Mouse (Mus musculus) gastrocnemius, postnatal 25 days (tissue): Measurements from ENCODE around the gene 1110008L16Rik. TPM values are rescaled to one million over a fixed set of nuclear protein-coding genes. Genes with fewer than 3 reads are reported as not detected.
"Not testable (repeated sequence)": the region's sequence is repeated elsewhere in the genome, so short reads cannot be mapped to it uniquely, and the experiment has no call there.

Experiments used
- DNase-seq: peaks from one replicate; pipeline ENCODE4 v3.0.0; 2022
- long read RNA-seq, 2 experiments: library from polyadenylated mRNA; stranded (forward); transcript quantifications; one replicate each; pipeline ENCODE4 v2.0.0; 2021
- total RNA-seq, 2 experiments: library from RNA; stranded (reverse); gene quantifications; 1 replicate in 1 of 2; 2 replicates in 1 of 2; pipeline ENCODE4 v1.2.3; 2021

Gene 1110008L16Rik
- total RNA-seq, result 1 to 10 TPM; 8.7 to 8.9 TPM
- long read RNA-seq, experiment 1, transcript 1110008L16Rik-201 (7 exons, 3,122 nt), result major isoform, 9 of 9 reads
- long read RNA-seq, experiment 1, partial matches to known transcripts, result 0 of 9 reads
- long read RNA-seq, experiment 1, other reads (novel, unspliced or antisense), result 0 of 9 reads
- long read RNA-seq, experiment 2, transcript 1110008L16Rik-201 (7 exons, 3,122 nt), result major isoform, 10 of 14 reads
- long read RNA-seq, experiment 2, partial matches to known transcripts, result 2 of 14 reads
- long read RNA-seq, experiment 2, other reads (novel, unspliced or antisense), result 2 of 14 reads

DNA sequence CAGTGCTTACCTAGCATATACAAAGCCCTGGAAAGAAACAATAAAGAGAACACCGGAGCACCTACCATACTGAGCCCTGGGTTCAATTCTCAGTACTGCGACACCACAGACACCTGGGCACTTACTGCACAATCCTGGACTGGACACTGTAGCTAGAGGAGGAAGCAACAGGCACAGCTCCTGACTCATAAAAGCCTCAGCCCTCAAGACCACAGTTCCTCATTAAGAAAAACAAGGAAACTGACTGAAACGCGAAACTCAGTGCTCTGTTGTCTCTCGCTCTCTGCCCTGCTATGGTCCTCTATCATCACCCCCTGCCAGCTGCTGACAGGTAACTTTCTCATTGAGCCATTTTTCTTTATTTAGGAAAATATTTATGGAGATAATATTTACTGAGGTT lies at the start of gene 1110008L16Rik:
Gene 1110008L16Rik (plus strand): TSS at position 242 of the 400 bp plus-strand sequence.
- DNase-seq, result no peak

DNA sequence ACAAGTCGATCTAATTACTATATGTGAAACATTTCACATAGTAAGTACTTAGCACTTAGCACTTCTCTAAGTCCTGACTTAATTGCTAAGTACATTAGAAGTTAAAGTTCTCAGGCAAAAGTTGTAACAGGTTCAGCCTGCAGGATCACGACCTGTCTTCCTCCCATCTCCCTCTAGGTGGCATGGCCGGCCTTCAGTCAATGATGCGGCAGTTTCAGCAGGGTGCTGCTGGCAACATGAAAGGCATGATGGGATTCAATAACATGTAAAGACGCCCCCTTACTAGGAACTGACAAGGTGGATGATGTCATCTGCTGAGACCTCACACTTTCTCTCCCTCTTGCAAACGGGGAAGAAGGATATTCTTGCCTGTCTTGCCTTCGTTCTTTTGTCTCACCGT lies 37.4 kb upstream of the 1110008L16Rik start:
- not testable (repeated sequence) for DNase-seq

DNA sequence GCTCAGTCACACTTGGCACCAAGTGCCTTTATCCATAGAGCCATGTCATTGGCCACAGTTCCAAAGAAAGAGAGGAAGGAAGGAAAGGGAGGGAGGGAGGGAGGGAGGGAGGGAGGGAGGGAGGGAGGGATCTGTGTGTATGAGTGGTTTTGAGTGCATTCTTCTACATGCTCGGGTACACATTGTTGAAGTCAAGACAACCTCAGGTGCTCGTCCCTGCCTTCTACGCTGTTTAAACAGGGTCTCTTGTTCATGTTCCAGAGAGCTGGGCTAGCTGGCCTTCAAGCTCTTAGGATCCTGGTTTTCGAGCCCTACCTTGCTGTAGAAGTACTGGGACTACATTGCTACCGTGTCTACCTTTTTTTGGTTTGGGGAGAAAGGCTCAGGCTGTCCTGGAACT lies 36.0 kb upstream of the 1110008L16Rik start:
- not testable (repeated sequence) for DNase-seq

DNA sequence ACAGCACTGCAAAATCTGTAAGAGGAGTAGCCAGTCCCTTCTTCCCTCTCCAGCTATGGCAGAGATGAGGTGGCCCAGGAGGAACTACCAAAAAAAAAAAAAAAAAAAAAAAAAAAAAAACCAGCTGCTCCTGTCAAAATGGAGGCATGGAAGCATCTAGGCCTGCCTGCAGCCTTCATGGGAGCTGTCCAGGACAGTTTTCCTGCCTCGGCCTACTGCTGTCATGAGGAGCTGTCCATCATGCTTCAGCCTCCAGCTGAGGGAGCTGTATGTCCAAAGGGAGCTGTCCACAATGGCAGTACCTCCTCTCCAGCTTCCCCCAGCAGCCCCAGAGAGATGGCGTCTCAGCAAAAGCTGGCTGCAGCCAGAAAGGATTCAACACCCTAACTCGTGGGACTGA lies 27.1 kb upstream of the 1110008L16Rik start:
- DNase-seq, result no peak

DNA sequence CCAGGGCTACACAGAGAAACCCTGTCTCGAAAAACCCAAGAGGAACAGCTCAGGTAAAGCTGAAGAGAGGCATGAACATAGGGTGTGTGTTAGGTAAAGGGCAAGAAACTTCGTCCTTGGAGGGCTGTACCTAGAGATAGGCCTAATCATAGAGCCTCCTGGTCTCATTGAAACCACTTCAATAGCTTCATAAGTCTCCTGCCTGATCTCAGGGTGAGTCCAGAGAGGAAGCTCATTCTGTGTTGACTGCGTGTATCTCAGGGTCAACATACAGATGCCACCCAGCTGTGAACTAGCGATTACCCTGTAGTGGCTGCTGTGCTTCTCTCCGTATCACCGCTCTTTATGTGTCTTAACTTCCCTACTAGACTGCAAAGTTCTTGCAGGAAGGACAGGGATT lies 21.8 kb upstream of the 1110008L16Rik start:
- DNase-seq, result not testable (repeated sequence)

DNA sequence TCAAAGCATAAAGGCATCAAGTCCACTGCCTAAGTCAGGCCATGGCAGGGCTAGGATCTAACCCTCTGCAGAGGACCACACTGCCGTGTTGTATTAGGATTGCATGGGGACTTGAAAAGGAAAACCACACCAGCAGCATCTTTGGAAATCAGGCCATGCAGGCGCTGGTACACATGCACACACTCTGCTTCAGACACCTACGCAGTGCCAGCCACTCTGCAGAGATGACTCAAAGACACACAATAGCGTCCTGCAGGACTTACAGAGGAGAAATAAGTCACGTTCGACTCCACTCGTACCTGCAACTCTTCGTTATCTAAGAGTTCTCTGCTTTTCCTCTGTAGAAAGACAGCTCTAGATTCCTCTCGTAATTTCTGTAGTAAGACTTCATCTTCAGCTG lies 1.3 kb upstream of the 1110008L16Rik start:
- no peak for DNase-seq

DNA sequence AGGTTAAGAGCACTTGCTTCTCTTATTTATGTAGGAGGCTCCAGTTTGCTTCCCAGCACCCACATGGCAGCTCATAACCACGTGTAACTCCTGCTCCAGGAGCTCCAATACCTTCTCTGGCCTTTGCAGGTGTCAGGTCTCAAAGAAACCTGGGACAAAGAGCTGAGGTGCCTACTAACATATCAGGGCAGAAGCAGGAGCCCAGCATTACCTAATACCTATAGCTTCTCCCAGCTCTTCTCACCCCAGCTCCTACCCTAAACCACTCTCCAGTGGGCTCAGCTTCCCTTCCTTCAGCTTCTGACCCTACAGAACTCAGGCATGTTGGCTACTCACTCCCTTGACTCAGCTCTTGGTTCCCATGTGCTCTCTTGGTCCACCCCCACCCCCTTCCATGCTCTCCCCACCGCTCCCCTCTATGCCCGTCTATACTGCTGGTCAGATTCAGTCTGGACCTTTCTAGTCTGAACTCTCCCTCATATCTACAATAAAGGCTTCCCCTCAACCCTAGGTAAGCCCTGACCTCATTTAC lies 1.5 kb downstream of the 1110008L16Rik start:
- no peak for DNase-seq

DNA sequence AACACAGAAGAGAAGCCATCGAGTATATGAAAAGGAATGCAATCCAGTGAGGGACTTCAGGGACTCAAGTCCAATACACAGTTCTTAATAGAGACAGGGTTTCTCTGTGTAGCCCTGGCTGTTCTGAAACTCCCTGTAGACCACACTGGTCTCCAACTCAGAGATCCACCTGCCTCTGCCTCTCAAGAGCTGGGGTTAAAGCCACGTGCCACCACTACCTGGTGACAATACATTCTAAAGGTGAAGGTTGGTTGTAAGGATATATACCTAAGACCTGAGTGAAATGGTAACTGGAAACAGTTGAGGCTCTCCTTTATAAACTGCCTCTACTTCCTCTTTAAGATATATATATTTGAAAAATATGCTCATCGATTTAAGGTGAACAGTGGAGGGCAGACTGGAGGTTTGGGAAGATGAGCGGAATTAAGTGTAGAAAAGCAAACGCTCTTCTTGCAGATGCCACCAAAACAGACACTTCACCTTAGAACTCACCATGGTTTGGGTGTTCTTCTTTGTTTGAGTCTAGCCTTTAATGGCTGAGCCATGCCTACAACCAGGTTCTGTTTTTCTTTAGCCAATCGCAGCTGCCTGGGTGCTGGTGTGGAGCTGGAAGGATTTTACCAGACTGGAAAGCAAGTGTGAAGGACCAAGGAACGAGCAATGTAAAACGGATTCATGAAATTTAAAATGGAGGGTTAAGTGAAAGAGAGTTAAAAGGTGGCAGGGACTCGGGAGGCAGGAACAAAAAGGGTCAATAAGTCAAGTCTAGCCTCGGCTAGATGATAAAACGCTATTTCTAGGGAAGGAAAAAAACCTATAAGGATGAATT lies 2.3 kb downstream of the 1110008L16Rik start:
- no peak for DNase-seq

DNA sequence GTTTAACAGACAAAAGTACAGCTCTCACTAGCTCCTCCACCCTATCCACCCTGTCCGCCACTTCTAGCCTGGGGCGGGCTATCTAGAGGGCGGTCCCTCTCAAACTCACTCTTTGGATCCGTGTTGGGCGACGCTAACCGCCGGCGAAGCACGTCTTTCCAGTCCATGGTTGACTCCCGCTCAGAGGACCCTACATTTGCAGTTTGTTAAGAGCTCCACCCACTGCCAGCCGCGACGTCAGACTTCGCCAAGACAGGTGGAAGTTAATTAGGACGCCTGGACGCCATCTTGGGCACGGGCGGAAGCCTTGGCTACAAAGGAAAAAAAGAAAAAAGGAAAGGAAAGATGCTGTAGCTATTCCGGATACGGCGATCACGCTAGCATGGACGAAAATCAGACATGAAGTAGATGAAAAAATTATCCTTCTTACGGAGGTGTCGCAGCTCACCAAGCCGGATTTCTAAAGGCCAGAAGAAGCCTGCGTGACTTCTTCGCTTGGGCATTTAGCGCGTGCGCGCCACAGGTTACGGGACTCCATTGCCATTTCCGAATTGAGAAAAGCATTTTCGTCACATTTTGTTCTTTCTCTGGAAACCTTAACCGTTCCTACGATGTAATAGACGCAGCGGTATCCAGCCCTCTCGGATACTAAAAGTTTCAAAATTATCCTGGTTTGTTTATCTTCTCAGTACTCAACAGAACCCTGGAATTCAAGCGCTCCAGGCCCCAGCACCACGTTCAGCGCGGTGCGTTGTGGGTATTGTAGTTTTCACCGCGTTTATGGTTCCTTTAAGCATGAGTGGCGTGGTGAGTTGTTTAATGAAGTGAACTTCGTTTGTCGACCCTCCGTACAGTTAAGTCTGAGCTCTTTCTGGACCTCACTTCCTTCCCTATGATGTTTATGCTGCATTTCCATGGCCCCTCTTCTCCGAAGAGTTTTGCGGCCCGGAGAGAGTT lies 3.4 kb downstream of the 1110008L16Rik start, which contains the start of gene Ppp2r3c:
Gene Ppp2r3c (minus strand): TSS at position 514 of the 957 bp plus-strand sequence.
- DNase-seq, result peak; percentile 88

DNA sequence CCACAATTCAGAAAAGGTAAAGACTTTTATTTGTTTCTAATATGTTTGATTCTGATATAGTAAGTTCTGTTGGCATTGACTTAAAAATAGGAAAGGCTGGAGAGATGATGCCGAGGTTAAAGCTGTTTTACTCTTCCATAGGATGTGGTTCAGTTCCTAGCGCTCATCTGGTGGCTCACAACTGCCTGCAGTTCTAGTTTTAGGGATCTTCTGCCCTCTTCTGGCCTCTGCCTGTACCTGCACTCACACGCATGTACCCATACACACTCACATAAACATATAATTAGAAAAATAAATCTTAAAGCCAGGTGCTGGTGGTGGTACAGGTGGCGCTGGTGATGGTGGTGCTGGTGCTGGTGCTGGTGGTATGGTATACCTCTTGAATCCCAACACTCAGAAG lies 7.0 kb downstream of the 1110008L16Rik start:
- no peak for DNase-seq

DNA sequence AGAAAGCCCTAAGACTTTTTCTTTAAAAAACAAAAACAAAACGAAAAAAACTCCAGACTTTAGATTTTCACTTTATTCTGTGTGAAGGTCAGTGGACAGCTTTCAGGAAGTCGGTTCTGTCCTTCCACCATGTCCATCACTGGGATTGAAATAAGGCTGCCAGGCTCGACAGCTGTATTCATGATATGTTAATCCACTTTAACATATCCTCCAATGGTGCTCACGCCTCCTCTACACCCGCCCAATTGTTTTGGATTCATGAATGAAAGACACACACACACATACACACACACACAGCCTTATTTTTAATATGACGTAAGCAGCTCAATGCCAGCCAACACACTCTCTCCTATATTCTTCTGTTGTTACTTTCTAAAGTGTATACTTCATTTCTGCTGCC lies 8.2 kb downstream of the 1110008L16Rik start:
- DNase-seq, result no peak

DNA sequence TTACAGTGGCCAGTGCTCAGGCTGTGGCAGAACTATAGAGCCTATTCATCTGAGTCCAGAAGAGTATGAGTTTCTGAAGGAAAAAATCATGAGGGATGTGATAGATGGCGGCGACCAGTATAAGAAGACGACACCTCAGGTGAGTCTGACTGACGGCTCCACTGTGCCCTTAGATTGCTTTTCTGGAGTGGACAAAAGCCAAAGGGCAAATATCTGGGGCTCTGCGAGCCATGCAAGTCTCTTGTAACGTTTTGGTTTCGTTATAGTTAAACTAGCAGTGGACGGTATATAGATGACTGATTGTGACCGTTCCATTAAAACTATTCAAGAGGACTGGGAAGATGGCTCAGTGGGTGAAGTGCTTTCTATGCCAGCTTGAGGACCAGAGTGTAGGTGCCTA lies 9.4 kb downstream of the 1110008L16Rik start:
- DNase-seq, result no peak

DNA sequence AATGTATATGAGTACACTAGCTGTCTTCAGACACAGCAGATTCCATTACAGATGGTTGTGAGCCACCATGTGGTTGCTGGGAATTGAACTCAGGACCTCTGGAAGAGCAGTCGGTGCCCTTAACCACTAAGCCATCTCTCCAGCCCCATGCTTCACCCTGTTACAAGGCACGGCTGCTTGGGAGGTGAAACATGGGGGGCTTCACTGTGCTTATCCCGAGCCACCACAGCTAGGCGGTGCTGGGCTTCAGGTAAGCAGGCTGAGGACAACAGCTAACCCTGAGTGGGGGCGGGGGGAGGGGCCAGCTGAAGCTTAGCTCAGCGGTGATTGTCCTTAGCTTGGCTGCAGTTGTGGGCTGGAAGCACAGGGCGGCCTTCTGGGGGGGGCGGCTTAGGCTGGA lies 10.1 kb downstream of the 1110008L16Rik start:
- DNase-seq, result no peak

DNA sequence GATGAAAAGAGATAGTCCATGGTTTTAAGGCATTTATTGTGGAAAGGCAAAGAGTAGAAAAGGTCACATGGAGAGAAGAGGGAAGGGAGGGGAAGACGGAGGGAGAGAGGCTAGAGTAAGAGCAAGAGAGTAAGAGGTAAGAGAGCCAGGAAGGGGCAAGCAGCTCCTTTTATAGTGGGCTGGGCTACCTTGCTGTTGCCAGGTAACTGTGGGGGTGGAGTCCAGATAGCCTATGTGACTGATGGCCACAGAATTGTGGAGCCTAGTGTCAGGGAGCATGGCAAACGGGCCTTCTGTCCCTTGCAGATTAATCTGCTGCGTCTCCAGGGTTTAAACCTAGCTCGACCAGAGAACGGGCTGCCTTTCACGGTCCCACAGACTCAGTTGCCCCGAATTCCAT lies 12.5 kb downstream of the 1110008L16Rik start:
- no peak for DNase-seq

DNA sequence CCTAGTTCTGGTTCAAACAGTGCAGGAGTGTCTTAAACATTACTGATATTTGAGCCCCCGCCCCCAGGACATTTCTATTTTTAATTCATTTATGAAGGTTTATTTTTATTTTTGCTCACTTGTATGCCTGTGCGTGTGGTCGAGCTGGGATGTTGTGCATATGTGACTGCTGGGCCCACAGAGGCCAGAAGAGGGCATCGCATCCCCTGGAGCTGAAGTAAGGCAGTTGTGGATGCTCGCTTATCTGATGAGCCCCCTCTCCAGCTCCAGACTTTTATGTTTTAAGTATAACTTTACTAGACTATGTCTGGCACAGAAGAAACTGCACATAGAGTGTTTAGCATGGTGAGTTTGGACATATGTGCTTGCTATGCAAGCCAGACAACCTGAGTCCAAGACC lies 14.5 kb downstream of the 1110008L16Rik start:
- DNase-seq, result no peak

DNA sequence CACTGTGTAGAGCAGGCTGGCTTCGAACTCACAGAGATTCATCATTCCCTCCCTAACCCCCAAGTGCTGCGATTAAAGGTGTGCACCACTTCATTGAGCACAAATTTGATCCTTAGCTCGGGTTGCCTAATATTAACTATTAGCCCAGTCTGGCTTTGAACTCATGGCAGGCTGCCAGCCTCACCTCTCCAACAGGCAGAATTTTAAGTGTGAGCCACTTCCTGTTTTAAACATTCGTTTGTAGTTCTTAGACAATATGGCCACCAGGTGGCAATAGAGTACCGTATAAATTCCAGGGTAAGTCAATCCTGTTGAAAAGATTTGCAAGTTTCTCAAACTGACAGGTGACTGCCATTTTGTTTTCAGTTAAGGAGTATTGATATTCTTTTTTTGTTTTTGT lies 15.8 kb downstream of the 1110008L16Rik start:
- peak; percentile 26 for DNase-seq

DNA sequence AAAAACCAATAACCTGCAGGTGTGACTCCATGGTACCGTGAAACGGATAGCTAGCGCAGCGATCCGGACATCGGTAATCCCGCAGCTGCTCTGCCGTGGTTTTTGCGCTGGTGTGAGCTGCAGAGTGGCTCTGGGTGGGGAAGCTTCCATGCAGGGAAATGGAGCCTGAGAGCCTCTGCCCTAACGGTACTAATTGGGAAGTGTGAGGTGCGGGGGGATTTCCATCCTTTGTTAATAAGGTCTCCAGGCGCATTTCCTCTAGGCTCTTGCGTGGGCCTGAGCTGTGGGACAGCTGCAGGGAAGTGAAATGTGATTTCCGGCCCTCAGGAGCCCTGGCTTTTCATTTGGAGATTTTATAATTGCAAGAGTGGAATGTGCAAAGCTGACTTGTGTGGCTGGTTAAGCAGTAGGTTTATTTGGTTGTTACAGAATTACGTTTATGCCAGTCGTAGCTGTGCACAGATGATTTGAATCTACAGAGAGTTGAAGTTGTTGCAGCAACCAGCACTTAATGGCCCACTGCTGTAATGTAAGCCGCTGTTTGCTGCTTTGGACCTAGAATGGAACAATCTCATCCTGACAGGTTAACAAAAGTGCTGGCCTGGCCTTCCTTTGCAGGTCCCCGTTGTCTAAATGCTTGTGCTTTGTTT lies 22.4 kb downstream of the 1110008L16Rik start:
- peak; percentile 18 for DNase-seq

DNA sequence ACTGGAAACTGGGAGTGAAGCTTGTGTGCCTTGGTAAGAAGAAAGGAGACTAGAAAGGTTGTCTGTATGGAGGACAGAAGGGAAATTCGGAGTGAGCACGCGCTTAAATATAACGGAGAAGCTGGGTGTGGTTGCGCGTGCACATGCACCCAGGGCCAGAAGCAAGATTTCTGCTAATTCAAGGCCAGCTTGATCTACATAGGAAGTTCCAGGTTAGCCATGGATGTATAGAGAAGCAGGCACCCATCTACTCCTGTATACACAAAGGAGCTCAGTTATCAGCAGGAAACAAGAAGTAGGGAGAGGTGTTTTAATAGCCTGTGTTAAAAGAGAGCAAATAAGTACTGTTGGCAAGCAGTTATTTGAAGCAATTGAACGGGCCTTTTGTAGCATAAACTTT lies 26.3 kb downstream of the 1110008L16Rik start:
- no peak for DNase-seq

DNA sequence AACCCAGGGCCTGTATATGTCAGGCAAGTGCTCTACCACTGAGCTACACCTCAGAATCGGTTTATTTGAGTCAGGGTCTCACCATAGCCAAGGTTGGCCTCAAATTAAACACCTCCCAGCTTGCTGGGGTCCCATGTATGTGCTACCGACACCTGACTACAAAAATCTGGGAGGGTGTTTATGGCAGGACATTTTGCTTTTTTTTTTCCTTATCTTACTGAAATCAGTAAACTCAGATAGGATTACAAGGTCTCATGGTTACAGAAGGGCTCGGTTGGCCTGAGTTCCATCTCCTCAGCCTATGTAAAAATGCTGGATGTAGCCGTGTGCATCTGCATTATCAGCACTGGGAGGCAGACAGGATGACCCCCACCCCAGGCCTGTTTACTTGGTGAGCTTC lies 29.4 kb downstream of the 1110008L16Rik start:
- no peak for DNase-seq

DNA sequence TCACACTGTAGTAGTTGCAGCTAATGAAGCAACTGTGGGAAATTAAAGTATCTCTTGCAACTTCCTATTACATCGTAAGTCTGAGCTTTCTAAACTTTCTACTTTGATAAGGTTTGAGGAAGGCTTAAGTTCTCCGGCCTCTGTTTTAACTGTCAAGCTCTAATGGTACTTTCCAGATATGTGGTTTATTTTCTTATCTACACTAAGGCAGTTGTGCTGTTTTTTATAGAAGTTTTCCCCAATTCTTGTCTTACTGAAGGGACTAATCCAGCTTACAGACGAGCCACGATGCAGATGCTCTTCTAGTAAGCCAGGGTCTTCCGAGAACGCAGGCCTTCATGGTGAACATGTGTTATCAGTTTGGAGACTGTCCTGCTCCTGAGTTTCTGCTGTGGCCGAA lies 30.0 kb downstream of the 1110008L16Rik start:
- no peak for DNase-seq

DNA sequence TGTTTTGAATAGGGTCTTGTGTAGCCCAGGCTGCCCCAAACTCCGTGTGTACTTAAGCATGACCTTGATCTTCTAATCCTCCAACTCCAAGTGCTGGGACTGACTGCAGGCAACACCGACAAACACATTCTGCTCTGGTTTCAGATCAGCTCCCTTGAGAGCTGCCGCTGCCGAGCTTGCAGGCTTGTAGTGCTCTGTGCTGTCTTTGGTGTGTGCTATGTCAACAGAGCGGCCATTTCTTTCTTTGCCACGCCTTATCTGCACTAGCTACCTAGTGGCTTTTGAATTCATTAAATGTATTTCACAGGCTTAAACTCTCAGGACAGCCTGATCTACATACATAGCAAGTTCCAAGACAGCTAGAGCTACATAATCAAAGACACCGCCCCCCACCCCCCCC lies 34.3 kb downstream of the 1110008L16Rik start:
- no peak for DNase-seq
